ENCODE assay signal across 12 mouse cellular contexts in the genomic region with DNA sequence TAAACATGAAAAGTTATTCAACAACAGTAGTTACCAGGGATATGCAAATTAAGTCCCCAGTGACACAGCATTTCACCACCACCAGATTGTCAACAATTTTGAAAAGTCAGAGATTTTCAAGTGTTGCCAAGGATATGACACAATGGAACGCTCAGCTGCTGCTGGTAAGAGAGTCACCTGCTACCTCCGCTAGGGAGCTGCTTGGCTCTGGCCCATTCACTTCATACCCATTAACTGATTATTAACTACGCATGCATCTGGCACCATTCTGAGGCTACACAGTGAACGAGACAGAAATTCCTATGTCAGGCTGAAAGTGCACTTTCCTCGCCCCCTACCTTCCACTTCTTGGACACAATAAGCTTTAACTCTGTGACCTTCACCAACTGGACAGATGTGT.
DNase-seq lines count a peak whose midpoint lies in the region; ATAC-seq and TF ChIP-seq lines count a peak whose summit lies in the region.
"Had no signal": no experiment of that assay in that cellular context is flagged by ENCODE, and none has a peak within 500 bp of the region (broad histone marks: within the 10 kb centered on the region; RNA-seq: fewer than 3 reads in every experiment).

No protein-coding gene starts in this region.

- no peak overlapping the region for H3K9ac ChIP-seq in midbrain, embryonic 13.5 days (replicated peaks)
- H3K9ac ChIP-seq in midbrain, postnatal 0 days (replicated peaks; ENCODE audit: low read length, poor library complexity, severe bottlenecking) = no peak overlapping the region
- H3K9ac ChIP-seq: limb, embryonic 12.5 days; lung, embryonic 14.5 days had no signal

- ATAC-seq in midbrain, embryonic 13.5 days = peak; percentile 60; the same call in 1 of the 2 replicates
- no peak for ATAC-seq in midbrain, postnatal 0 days (ENCODE audit: low FRiP score)

- H3K27me3 ChIP-seq in midbrain, embryonic 13.5 days = no peaks in the 10 kb centered on the region
- no peaks in the 10 kb centered on the region for H3K27me3 ChIP-seq in midbrain, embryonic 10.5 days (ENCODE audit: low read depth, poor library complexity, severe bottlenecking)
- no peaks in the 10 kb centered on the region for H3K27me3 ChIP-seq in midbrain, postnatal 0 days (ENCODE audit: insufficient read depth, low read length)
- H3K27me3 ChIP-seq: limb, embryonic 12.5 days had no signal

- H3K36me3 ChIP-seq in midbrain, embryonic 13.5 days = no peaks in the 10 kb centered on the region
- no peaks in the 10 kb centered on the region for H3K36me3 ChIP-seq in midbrain, embryonic 10.5 days
- H3K36me3 ChIP-seq in midbrain, postnatal 0 days (ENCODE audit: insufficient read depth, low read length) = no peaks in the 10 kb centered on the region
- H3K36me3 ChIP-seq: limb, embryonic 12.5 days had no signal

- TF ChIP-seq CTCF in midbrain, postnatal 0 days (IDR thresholded peaks at IDR 0.05) = no peak

- DNase-seq in adrenal gland, postnatal 14 days = peak; percentile 32
- DNase-seq in adrenal gland, adult 18-20 months (ENCODE audit: low spot score in 2 of 2) = no peak
- no peak for DNase-seq in midbrain, embryonic 10.5 days (ENCODE audit: low spot score)
- DNase-seq in kidney, adult 18-20 months = peak; percentile 39
- DNase-seq in midbrain, postnatal 0 days (ENCODE audit: low spot score) = peak; percentile 44
- DNase-seq in layer of hippocampus, adult 9-10 months (ENCODE audit: low spot score) = no peak
- DNase-seq in thymus, postnatal 4 days = no peak
- DNase-seq: gastrocnemius, postnatal 36 days; lung, embryonic 14.5 days; retina, postnatal 1 day had no signal

- no peak overlapping the region for H3K4me2 ChIP-seq in midbrain, embryonic 13.5 days (replicated peaks)
- H3K4me2 ChIP-seq in midbrain, postnatal 0 days (ENCODE audit: low read depth, low read length, poor library complexity, severe bottlenecking) = no peak overlapping the region
- H3K4me2 ChIP-seq: limb, embryonic 12.5 days; lung, embryonic 14.5 days had no signal

- no peak overlapping the region for H3K4me3 ChIP-seq in midbrain, embryonic 13.5 days (replicated peaks)
- no peak overlapping the region for H3K4me3 ChIP-seq in midbrain, embryonic 10.5 days
- no peak overlapping the region for H3K4me3 ChIP-seq in midbrain, postnatal 0 days (ENCODE audit: low read depth, low read length)
- H3K4me3 ChIP-seq: limb, embryonic 12.5 days had no signal

- no peaks in the 10 kb centered on the region for H3K4me1 ChIP-seq in midbrain, embryonic 13.5 days (replicated peaks)
- H3K4me1 ChIP-seq in midbrain, embryonic 10.5 days = 0 out of 2 replicates have a peak, but pooled peaks cover 4% of the 10 kb centered on the region
- no peaks in the 10 kb centered on the region for H3K4me1 ChIP-seq in midbrain, postnatal 0 days (ENCODE audit: insufficient read depth, low read length)

- no peaks in the 10 kb centered on the region for H3K9me3 ChIP-seq in midbrain, embryonic 13.5 days
- H3K9me3 ChIP-seq in midbrain, embryonic 10.5 days (replicated peaks) = no peaks in the 10 kb centered on the region
- H3K9me3 ChIP-seq in midbrain, postnatal 0 days (ENCODE audit: low read length) = no peaks in the 10 kb centered on the region
- H3K9me3 ChIP-seq: limb, embryonic 12.5 days had no signal

- H3K27ac ChIP-seq in midbrain, embryonic 13.5 days = no peak overlapping the region
- H3K27ac ChIP-seq in midbrain, embryonic 10.5 days (replicated peaks) = no peak overlapping the region
- H3K27ac ChIP-seq in midbrain, postnatal 0 days (ENCODE audit: low read depth, low read length) = no peak overlapping the region
- H3K27ac ChIP-seq: limb, embryonic 12.5 days had no signal

- WGBS in midbrain, embryonic 13.5 days = 61% methylated on average over 5 of the region's 5 CpGs
- 84% methylated on average over 5 of the region's 5 CpGs for WGBS in midbrain, embryonic 10.5 days
- WGBS in midbrain, postnatal 0 days = 70% methylated on average over 5 of the region's 5 CpGs

Comparison
In these comparisons a context has a peak if more than half of its experiments do, and no peak if none do; other contexts are left out.
1. DNase-seq: peak in adrenal gland, postnatal 14 days (single experiment), kidney, adult 18-20 months (single experiment) and midbrain, postnatal 0 days (single experiment); none in adrenal gland, adult 18-20 months (0 of 2), midbrain, embryonic 10.5 days (single experiment), layer of hippocampus, adult 9-10 months (single experiment) and thymus, postnatal 4 days (single experiment).